Mouse (Mus musculus) C2C12 (cell line): Measurements from ENCODE around the gene Vrk3. TPM values are rescaled to one million over a fixed set of nuclear protein-coding genes. Genes with fewer than 3 reads are reported as not detected.

ENCODE experiments used
- H3K27me3 ChIP-seq: one replicate; pipeline ENCODE4 v1.6.1; 2011; ENCODE audit not compliant: control insufficient read depth, insufficient read depth, insufficient read length
- H3K36me3 ChIP-seq: one replicate; pipeline ENCODE4 v1.6.1; 2011; ENCODE audit not compliant: control insufficient read depth, insufficient read depth
- H3K4me3 ChIP-seq: one replicate; pipeline ENCODE4 v1.5.1; 2011; ENCODE audit warnings: mild to moderate bottlenecking, control low read depth; ENCODE audit not compliant: poor library complexity, insufficient read depth, severe bottlenecking
- H3K79me2 ChIP-seq: one replicate; pipeline ENCODE4 v1.6.1; 2011; ENCODE audit not compliant: control insufficient read depth, insufficient read depth
- H3K79me3 ChIP-seq: one replicate; pipeline ENCODE4 v1.6.1; 2011; ENCODE audit warnings: low read depth, control low read depth
- H3ac ChIP-seq: one replicate; pipeline ENCODE3; 2011; ENCODE audit warnings: low read depth; ENCODE audit not compliant: control insufficient read depth, insufficient read length
- CEBPB ChIP-seq: IDR thresholded peaks from one replicate; pipeline ENCODE4 v1.6.1; 2011; ENCODE audit warnings: low read depth, mild to moderate bottlenecking, control low read depth, moderate library complexity
- CTCF ChIP-seq: IDR thresholded peaks from one replicate; pipeline ENCODE4 v1.5.1; 2011; ENCODE audit not compliant: control insufficient read depth, insufficient read depth, insufficient read length
- FOSL1 ChIP-seq: IDR thresholded peaks from one replicate; pipeline ENCODE4 v1.8.0; 2011; ENCODE audit warnings: mild to moderate bottlenecking, low read length; ENCODE audit not compliant: poor library complexity, insufficient read depth, severe bottlenecking
- MAX ChIP-seq: IDR thresholded peaks from one replicate; pipeline ENCODE4 v1.6.1; 2011; ENCODE audit warnings: mild to moderate bottlenecking, control low read depth
- MYOD1 ChIP-seq: IDR thresholded peaks from one replicate; pipeline ENCODE4 v1.6.1; 2011; ENCODE audit warnings: low read depth; ENCODE audit not compliant: control insufficient read depth, insufficient read length
- MYOG ChIP-seq: IDR thresholded peaks from one replicate; pipeline ENCODE4 v1.6.1; 2011; ENCODE audit not compliant: control insufficient read depth, insufficient read length; ENCODE audit errors: extremely low read depth
- USF1 ChIP-seq: IDR thresholded peaks from one replicate; pipeline ENCODE4 v1.6.1; 2011; ENCODE audit warnings: low read depth, mild to moderate bottlenecking, control low read depth, moderate library complexity
- polyA plus RNA-seq: library from polyadenylated mRNA; unstranded; fragments of >200 nt; fragmentation: generic; extraction: Trizol; gene quantifications from one replicate; pipeline ENCODE4 v1.2.1, GENCODE M21; 2012; ENCODE audit warnings: missing spikeins

The Vrk3 gene
- polyA plus RNA-seq, 1 experiment: 20.0 TPM

- no peak overlapping the region for H3ac ChIP-seq
- H3K79me2 ChIP-seq: no peaks in the 10 kb centered on the region
- H3K36me3 ChIP-seq: peaks cover 9% of the 10 kb centered on the region
- H3K4me3 ChIP-seq: no peak overlapping the region
- no peak for TF ChIP-seq CTCF
- no peak for TF ChIP-seq MAX
- TF ChIP-seq CEBPB: no peak
- TF ChIP-seq MYOG: no peak
- H3K27me3 ChIP-seq: no peaks in the 10 kb centered on the region
- H3K79me3 ChIP-seq: no peaks in the 10 kb centered on the region
Measured at GRCm38 (mm10) chr7:44772591-44773204, 24.5 kb downstream of the Vrk3 start.

- Histone ChIP-seq H3K36me3 (peaks cover 4% of the 10 kb centered on the region), H3K79me2 (no peaks in the 10 kb centered on the region), H3ac (no peak overlapping the region), H3K4me3 (no peak overlapping the region), H3K79me3 (no peaks in the 10 kb centered on the region), H3K27me3 (no peaks in the 10 kb centered on the region)
- TF ChIP-seq USF1 (no peak), MAX (no peak), CTCF (no peak), MYOG (no peak), MYOD1 (peak; percentile 16), FOSL1 (peak; percentile 25), CEBPB (no peak)
Measured at GRCm38 (mm10) chr7:44776849-44777498, 28.8 kb downstream of the Vrk3 start.

GRCm38 (mm10) chr7:44780101-44780500, 31.9 kb downstream of the Vrk3 start:
- Histone ChIP-seq H3K27me3 (peaks cover under 1% of the 10 kb centered on the region), H3K79me2 (no peaks in the 10 kb centered on the region), H3ac (no peak overlapping the region), H3K79me3 (no peaks in the 10 kb centered on the region), H3K4me3 (no peak overlapping the region), H3K36me3 (no peaks in the 10 kb centered on the region)
- no peak for TF ChIP-seq CTCF
- no peak for TF ChIP-seq MAX

GRCm38 (mm10) chr7:44789531-44789930, 41.3 kb downstream of the Vrk3 start:
- Histone ChIP-seq H3K36me3 (no peaks in the 10 kb centered on the region), H3K79me3 (no peaks in the 10 kb centered on the region), H3K4me3 (no peak overlapping the region), H3K79me2 (no peaks in the 10 kb centered on the region), H3K27me3 (peaks cover 50% of the 10 kb centered on the region), H3ac (no peak overlapping the region)
- TF ChIP-seq CEBPB (no peak), MYOD1 (no peak), USF1 (no peak), MYOG (no peak), CTCF (no peak), FOSL1 (no peak), MAX (no peak)

- Histone ChIP-seq H3K79me2 (no peaks in the 10 kb centered on the region), H3K4me3 (no peak overlapping the region)
- no peak for TF ChIP-seq CTCF
- TF ChIP-seq USF1: no peak
- no peak for TF ChIP-seq FOSL1
- TF ChIP-seq MYOD1: no peak
- no peak for TF ChIP-seq MAX
Measured at GRCm38 (mm10) chr7:44790066-44790465, 41.9 kb downstream of the Vrk3 start.

GRCm38 (mm10) chr7:44792781-44793180, 44.6 kb downstream of the Vrk3 start:
- Histone ChIP-seq H3K27me3 (peaks cover 45% of the 10 kb centered on the region), H3K79me2 (no peaks in the 10 kb centered on the region), H3K36me3 (no peaks in the 10 kb centered on the region), H3K4me3 (no peak overlapping the region), H3ac (no peak overlapping the region), H3K79me3 (no peaks in the 10 kb centered on the region)
- TF ChIP-seq USF1: no peak
- no peak for TF ChIP-seq CEBPB
- TF ChIP-seq CTCF: no peak
- TF ChIP-seq MYOG: no peak
- no peak for TF ChIP-seq FOSL1
- no peak for TF ChIP-seq MAX
- TF ChIP-seq MYOD1: no peak

More at GRCm38 (mm10) chr7:44790066-44790465, 41.9 kb downstream of the Vrk3 start:
- H3K79me3 ChIP-seq: no peaks in the 10 kb centered on the region
- H3ac ChIP-seq: no peak overlapping the region
- peaks cover 54% of the 10 kb centered on the region for H3K27me3 ChIP-seq
- no peaks in the 10 kb centered on the region for H3K36me3 ChIP-seq
